Mouse (Mus musculus) MEL (cell line): ENCODE data around the gene Defb6.

Source experiments
- BHLHE40 ChIP-seq: IDR thresholded peaks from 2 replicates; pipeline ENCODE4 v1.6.1; 2012; ENCODE audit warnings: low read depth, mild to moderate bottlenecking, inconsistent platforms, low read length, improper control_type of control experiment, borderline replicate concordance
- CHD1 ChIP-seq: IDR thresholded peaks from 2 replicates; pipeline ENCODE4 v1.6.1; 2012; ENCODE audit warnings: low read depth, mild to moderate bottlenecking, inconsistent platforms, low read length, improper control_type of control experiment
- CHD2 ChIP-seq: IDR thresholded peaks from 2 replicates; pipeline ENCODE4 v1.6.1; 2011; ENCODE audit warnings: low read length, improper control_type of control experiment
- CTCF ChIP-seq, 3 experiments: IDR thresholded peaks in 2 of 3; conservative IDR thresholded peaks in 1 of 3; 2 replicates each; pipeline ENCODE4 v1.5.1; 2011 to 2012; ENCODE audit warnings: low read length in 3 of 3, low read depth in 2 of 3, mild to moderate bottlenecking in 2 of 3, improper control_type of control experiment in 1 of 3, inconsistent platforms in 1 of 3, mixed read lengths in 1 of 3, moderate library complexity in 1 of 3; ENCODE audit not compliant: control insufficient read depth in 1 of 3, insufficient read depth in 1 of 3, poor library complexity in 1 of 3, severe bottlenecking in 1 of 3
- ELF1 ChIP-seq: IDR thresholded peaks from 2 replicates; pipeline ENCODE4 v1.6.1; 2014; ENCODE audit warnings: low read depth, mild to moderate bottlenecking, inconsistent platforms, low read length, improper control_type of control experiment, moderate library complexity
- EP300 ChIP-seq, 2 experiments: IDR thresholded peaks; 2 replicates each; pipeline ENCODE4 v1.6.1; 2011; ENCODE audit warnings: improper control_type of control experiment in 2 of 2, low read length in 2 of 2, low read depth in 1 of 2, mild to moderate bottlenecking in 1 of 2
- HCFC1 ChIP-seq: IDR thresholded peaks from 2 replicates; pipeline ENCODE4 v1.6.1; 2012; ENCODE audit warnings: low read depth, mild to moderate bottlenecking, inconsistent platforms, low read length, improper control_type of control experiment, moderate library complexity
- MAFK ChIP-seq: IDR thresholded peaks from 2 replicates; pipeline ENCODE4 v1.6.1; 2011; ENCODE audit warnings: low read depth, mild to moderate bottlenecking, low read length, improper control_type of control experiment, borderline replicate concordance
- MYB ChIP-seq: IDR thresholded peaks from 2 replicates; pipeline ENCODE4 v1.6.1; 2011; ENCODE audit warnings: mild to moderate bottlenecking, low read depth, low read length, improper control_type of control experiment
- NELFE ChIP-seq: IDR thresholded peaks from 2 replicates; pipeline ENCODE4 v1.6.1; 2011; ENCODE audit warnings: low read depth, low read length, improper control_type of control experiment
- POLR2A ChIP-seq, 2 experiments: IDR thresholded peaks; 2 replicates each; pipeline ENCODE4 v1.6.1; 2011 to 2012; ENCODE audit warnings: low read length in 2 of 2, mild to moderate bottlenecking in 2 of 2, control low read depth in 1 of 2, improper control_type of control experiment in 1 of 2, low read depth in 1 of 2, moderate library complexity in 1 of 2; ENCODE audit not compliant: control insufficient read depth in 1 of 2, insufficient read depth in 1 of 2, poor library complexity in 1 of 2
- POLR2AphosphoS2 ChIP-seq: IDR thresholded peaks from 2 replicates; pipeline ENCODE4 v1.6.1; 2011; ENCODE audit warnings: low read length, improper control_type of control experiment
- RCOR1 ChIP-seq: IDR thresholded peaks from 2 replicates; pipeline ENCODE4 v1.6.1; 2012; ENCODE audit warnings: low read depth, mild to moderate bottlenecking, inconsistent platforms, low read length, improper control_type of control experiment
- SIN3A ChIP-seq: IDR thresholded peaks from 2 replicates; pipeline ENCODE4 v1.6.1; 2012; ENCODE audit warnings: low read length, improper control_type of control experiment, inconsistent platforms

DNA sequence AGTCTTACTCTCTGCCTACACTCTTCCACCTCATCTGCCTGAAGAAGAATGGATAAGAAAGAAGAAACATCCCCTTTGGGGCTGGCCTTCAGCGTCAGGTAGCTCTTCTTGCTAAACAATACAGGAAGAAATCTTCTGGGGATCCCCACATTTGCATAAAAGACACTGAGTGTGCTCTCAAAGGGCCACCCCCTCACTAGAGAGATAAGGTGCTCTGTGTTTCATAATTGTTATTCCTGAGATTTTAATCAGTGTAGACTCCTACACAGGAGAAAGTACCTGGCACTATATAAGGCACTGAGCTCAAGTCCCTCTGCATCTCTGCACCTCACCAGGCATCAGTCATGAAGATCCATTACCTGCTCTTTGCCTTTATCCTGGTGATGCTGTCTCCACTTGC lies at the start of gene Defb6:
- TF ChIP-seq HCFC1 (no peak), MYB (no peak), POLR2A (IDR thresholded peaks at IDR 0.05; ENCODE audit: control insufficient read depth in 1 of 2, insufficient read depth in 1 of 2, low read depth in 1 of 2, low read length in 2 of 2, poor library complexity in 1 of 2) (no peak), CTCF (IDR thresholded peaks at IDR 0.05 in 2 of 3, conservative IDR thresholded peaks at IDR 0.05 in 1 of 3; ENCODE audit: control insufficient read depth in 1 of 3, insufficient read depth in 1 of 3, low read depth in 2 of 3, low read length in 3 of 3, poor library complexity in 1 of 3, severe bottlenecking in 1 of 3) (no peak), MAFK (no peak), SIN3A (no peak), EP300 (IDR thresholded peaks at IDR 0.05; ENCODE audit: low read depth in 1 of 2, low read length in 2 of 2) (no peak), ELF1 (no peak), BHLHE40 (no peak), CHD2 (no peak), NELFE (no peak), RCOR1 (no peak), POLR2AphosphoS2 (no peak), CHD1 (no peak)
